Mouse (Mus musculus): ENCODE data around the gene Hnrnpk. TPM values are rescaled to one million over a fixed set of nuclear protein-coding genes. Genes with fewer than 3 reads are reported as not detected.

Hnrnpk gene
- polyA plus RNA-seq, 1 experiment from 2014 or later: 1,646 TPM

GRCm38 (mm10) chr13:58421026-58421425 lies 17.9 kb upstream of the Hnrnpk start:
- Histone ChIP-seq H3K4me2 (ENCODE audit: low read depth, low read length) (no peak overlapping the region), H3K9me3 (ENCODE audit: control insufficient read depth, low read length) (no peaks in the 10 kb centered on the region), H3K27ac (ENCODE audit: low read length) (no peak overlapping the region), H3K36me3 (ENCODE audit: control insufficient read depth, insufficient read depth, low read length) (no peaks in the 10 kb centered on the region), H3K27me3 (ENCODE audit: control insufficient read depth, insufficient read depth, low read depth, low read length) (no peaks in the 10 kb centered on the region), H3K4me1 (replicated peaks; ENCODE audit: control insufficient read depth, insufficient read depth, low read length) (peaks cover 6% of the 10 kb centered on the region), H3K9ac (ENCODE audit: low read length) (no peak overlapping the region), H3K4me3 (ENCODE audit: low read length) (no peak overlapping the region)
- WGBS: 77% methylated on average over 4 of the region's 4 CpGs
- ATAC-seq (ENCODE audit: low read depth): no peak

GRCm38 (mm10) chr13:58419266-58419665 lies 16.1 kb upstream of the Hnrnpk start:
- H3K4me2 ChIP-seq (ENCODE audit: low read depth, low read length): no peak overlapping the region
- no peaks in the 10 kb centered on the region for H3K27me3 ChIP-seq (ENCODE audit: control insufficient read depth, insufficient read depth, low read depth, low read length)
- peaks cover 6% of the 10 kb centered on the region for H3K4me1 ChIP-seq (replicated peaks; ENCODE audit: control insufficient read depth, insufficient read depth, low read length)
- no peak overlapping the region for H3K27ac ChIP-seq (ENCODE audit: low read length)
- no peaks in the 10 kb centered on the region for H3K9me3 ChIP-seq (ENCODE audit: control insufficient read depth, low read length)
- WGBS: 82% methylated on average over 1 of the region's 1 CpGs
- no peaks in the 10 kb centered on the region for H3K36me3 ChIP-seq (ENCODE audit: control insufficient read depth, insufficient read depth, low read length)
- no peak overlapping the region for H3K4me3 ChIP-seq (ENCODE audit: low read length)
- H3K9ac ChIP-seq (ENCODE audit: low read length): no peak overlapping the region
- ATAC-seq (ENCODE audit: low read depth): no peak

GRCm38 (mm10) chr13:58418656-58419055 lies 15.5 kb upstream of the Hnrnpk start:
- H3K27ac ChIP-seq (ENCODE audit: low read length): no peak overlapping the region
- H3K9me3 ChIP-seq (ENCODE audit: control insufficient read depth, low read length): no peaks in the 10 kb centered on the region
- H3K4me1 ChIP-seq (replicated peaks; ENCODE audit: control insufficient read depth, insufficient read depth, low read length): peaks cover 5% of the 10 kb centered on the region
- H3K27me3 ChIP-seq (ENCODE audit: control insufficient read depth, insufficient read depth, low read depth, low read length): no peaks in the 10 kb centered on the region
- ATAC-seq (ENCODE audit: low read depth): no peak
- H3K9ac ChIP-seq (ENCODE audit: low read length): no peak overlapping the region
- H3K4me2 ChIP-seq (ENCODE audit: low read depth, low read length): no peak overlapping the region
- H3K4me3 ChIP-seq (ENCODE audit: low read length): no peak overlapping the region
- WGBS: 78% methylated on average over 4 of the region's 4 CpGs
- H3K36me3 ChIP-seq (ENCODE audit: control insufficient read depth, insufficient read depth, low read length): no peaks in the 10 kb centered on the region

- Histone ChIP-seq H3K4me3 (ENCODE audit: low read length) (no peak overlapping the region), H3K36me3 (ENCODE audit: control insufficient read depth, insufficient read depth, low read length) (peaks cover 2% of the 10 kb centered on the region; the same call in 1 of the 2 replicates), H3K27me3 (ENCODE audit: control insufficient read depth, insufficient read depth, low read depth, low read length) (no peaks in the 10 kb centered on the region), H3K27ac (ENCODE audit: low read length) (no peak overlapping the region), H3K9me3 (ENCODE audit: control insufficient read depth, low read length) (no peaks in the 10 kb centered on the region), H3K9ac (ENCODE audit: low read length) (no peak overlapping the region), H3K4me1 (replicated peaks; ENCODE audit: control insufficient read depth, insufficient read depth, low read length) (no peaks in the 10 kb centered on the region), H3K4me2 (ENCODE audit: low read depth, low read length) (no peak overlapping the region)
- WGBS: 81% methylated on average over 5 of the region's 5 CpGs
- no peak for ATAC-seq (ENCODE audit: low read depth)
Measured at GRCm38 (mm10) chr13:58415838-58416237, 12.7 kb upstream of the Hnrnpk start.

DNA sequence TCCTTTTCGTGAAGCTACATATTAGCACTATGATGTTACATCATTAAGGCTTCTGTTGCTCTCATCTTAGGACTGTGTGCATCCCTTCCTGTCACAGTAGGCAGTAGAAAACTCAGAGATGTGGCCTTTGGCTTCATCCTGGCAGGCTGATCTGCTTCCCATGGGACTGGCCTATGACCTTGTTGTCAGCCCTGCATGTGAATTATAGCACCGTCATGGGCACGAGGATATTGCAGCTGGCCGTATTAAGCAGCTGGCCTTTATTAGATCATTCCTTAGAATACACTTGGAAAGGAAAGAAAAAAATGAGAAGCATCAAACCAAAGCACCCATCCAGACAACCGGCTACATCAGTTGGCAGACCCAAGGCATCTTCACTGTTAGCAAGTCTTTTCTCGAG lies 12.2 kb upstream of the Hnrnpk start:
- Histone ChIP-seq H3K36me3 (ENCODE audit: control insufficient read depth, insufficient read depth, low read length) (peaks cover 3% of the 10 kb centered on the region; the same call in 1 of the 2 replicates), H3K4me3 (ENCODE audit: low read length) (no peak overlapping the region), H3K4me1 (replicated peaks; ENCODE audit: control insufficient read depth, insufficient read depth, low read length) (no peaks in the 10 kb centered on the region), H3K27me3 (ENCODE audit: control insufficient read depth, insufficient read depth, low read depth, low read length) (no peaks in the 10 kb centered on the region), H3K9me3 (ENCODE audit: control insufficient read depth, low read length) (no peaks in the 10 kb centered on the region), H3K4me2 (ENCODE audit: low read depth, low read length) (no peak overlapping the region), H3K27ac (ENCODE audit: low read length) (no peak overlapping the region), H3K9ac (ENCODE audit: low read length) (no peak overlapping the region)
- ATAC-seq (ENCODE audit: low read depth): no peak
- WGBS: 67% methylated on average over 6 of the region's 6 CpGs

GRCm38 (mm10) chr13:58411073-58411472 lies 7.9 kb upstream of the Hnrnpk start:
- WGBS: over 99% methylated on average over 4 of the region's 4 CpGs
- no peaks in the 10 kb centered on the region for H3K4me1 ChIP-seq (replicated peaks; ENCODE audit: control insufficient read depth, insufficient read depth, low read length)
- H3K27ac ChIP-seq (ENCODE audit: low read length): no peak overlapping the region
- H3K36me3 ChIP-seq (ENCODE audit: control insufficient read depth, insufficient read depth, low read length): peaks cover 7% of the 10 kb centered on the region
- no peak for ATAC-seq (ENCODE audit: low read depth)
- H3K9ac ChIP-seq (ENCODE audit: low read length): no peak overlapping the region
- H3K4me2 ChIP-seq (ENCODE audit: low read depth, low read length): no peak overlapping the region
- H3K27me3 ChIP-seq (ENCODE audit: control insufficient read depth, insufficient read depth, low read depth, low read length): no peaks in the 10 kb centered on the region
- no peaks in the 10 kb centered on the region for H3K9me3 ChIP-seq (ENCODE audit: control insufficient read depth, low read length)
- no peak overlapping the region for H3K4me3 ChIP-seq (ENCODE audit: low read length)

DNA sequence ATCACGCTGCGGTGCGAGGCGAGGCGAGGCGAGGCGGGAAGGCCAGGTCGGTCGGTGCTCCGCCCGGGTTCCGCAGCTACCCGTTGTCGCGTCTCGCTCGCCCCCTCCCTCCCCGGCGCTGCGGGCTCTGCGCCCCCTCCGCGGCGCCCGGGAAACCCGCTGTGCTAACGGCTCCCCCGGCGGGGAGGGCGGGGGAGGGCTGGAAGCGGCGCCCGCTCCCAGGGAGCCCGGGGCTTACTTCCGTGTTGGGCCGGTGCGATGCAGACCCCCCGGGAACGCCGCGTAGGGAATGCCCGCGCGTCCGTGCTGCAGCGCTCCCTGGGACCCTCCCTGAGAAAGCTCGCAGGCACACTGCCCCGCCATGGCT lies 416 bp downstream of the Hnrnpk start:
- peak overlapping the region; percentile 56 for H3K4me2 ChIP-seq (ENCODE audit: low read depth, low read length)
- ATAC-seq (ENCODE audit: low read depth): peak; percentile 76
- H3K9me3 ChIP-seq (ENCODE audit: control insufficient read depth, low read length): no peaks in the 10 kb centered on the region
- H3K4me3 ChIP-seq (ENCODE audit: low read length): peak overlapping the region; percentile 97
- peaks cover 10% of the 10 kb centered on the region; the same call in 1 of the 2 replicates for H3K4me1 ChIP-seq (replicated peaks; ENCODE audit: control insufficient read depth, insufficient read depth, low read length)
- peaks cover 6% of the 10 kb centered on the region for H3K36me3 ChIP-seq (ENCODE audit: control insufficient read depth, insufficient read depth, low read length)
- peak overlapping the region; percentile 100 for H3K9ac ChIP-seq (ENCODE audit: low read length)
- under 1% methylated on average over 39 of the region's 48 CpGs for WGBS
- no peaks in the 10 kb centered on the region for H3K27me3 ChIP-seq (ENCODE audit: control insufficient read depth, insufficient read depth, low read depth, low read length)
- peak overlapping the region; percentile 99 for H3K27ac ChIP-seq (ENCODE audit: low read length)

- no peaks in the 10 kb centered on the region for H3K27me3 ChIP-seq (ENCODE audit: control insufficient read depth, insufficient read depth, low read depth, low read length)
- H3K4me2 ChIP-seq (ENCODE audit: low read depth, low read length): peak within 1 kb of the TSS; percentile 90
- peak within 1 kb of the TSS; percentile 99 for H3K27ac ChIP-seq (ENCODE audit: low read length)
- H3K36me3 ChIP-seq (ENCODE audit: control insufficient read depth, insufficient read depth, low read length): peaks cover 11% of the 10 kb centered on the region
- H3K9ac ChIP-seq (ENCODE audit: low read length): peak within 1 kb of the TSS; percentile 100
- H3K4me3 ChIP-seq (ENCODE audit: low read length): peak within 1 kb of the TSS; percentile 97
- WGBS: 0% methylated on average over 60 of the region's 91 CpGs
- peak; percentile 94 for ATAC-seq (ENCODE audit: low read depth)
- peaks cover 10% of the 10 kb centered on the region; the same call in 1 of the 2 replicates for H3K4me1 ChIP-seq (replicated peaks; ENCODE audit: control insufficient read depth, insufficient read depth, low read length)
- H3K9me3 ChIP-seq (ENCODE audit: control insufficient read depth, low read length): no peaks in the 10 kb centered on the region
Measured at GRCm38 (mm10) chr13:58402003-58402743, 970 bp downstream of the Hnrnpk start, which contains the start of gene Rmi1. Rmi1 (plus strand) TSS chr13:58402248.

- under 1% methylated on average over 62 of the region's 100 CpGs for WGBS
- ATAC-seq (ENCODE audit: low read depth): peak; percentile 31
- H3K4me1 ChIP-seq (replicated peaks; ENCODE audit: control insufficient read depth, insufficient read depth, low read length): peaks cover 10% of the 10 kb centered on the region; the same call in 1 of the 2 replicates
- H3K4me2 ChIP-seq (ENCODE audit: low read depth, low read length): peak overlapping the region; percentile 90
- no peaks in the 10 kb centered on the region for H3K27me3 ChIP-seq (ENCODE audit: control insufficient read depth, insufficient read depth, low read depth, low read length)
- peaks cover 14% of the 10 kb centered on the region for H3K36me3 ChIP-seq (ENCODE audit: control insufficient read depth, insufficient read depth, low read length)
- peak overlapping the region; percentile 99 for H3K27ac ChIP-seq (ENCODE audit: low read length)
- H3K4me3 ChIP-seq (ENCODE audit: low read length): peak overlapping the region; percentile 97
- H3K9me3 ChIP-seq (ENCODE audit: control insufficient read depth, low read length): no peaks in the 10 kb centered on the region
- peak overlapping the region; percentile 100 for H3K9ac ChIP-seq (ENCODE audit: low read length)
Measured at GRCm38 (mm10) chr13:58401135-58402002, 1.8 kb downstream of the Hnrnpk start.
